Mouse (Mus musculus): Measurements from ENCODE around the gene Fam234a. TPM values are rescaled to one million over a fixed set of nuclear protein-coding genes. Genes with fewer than 3 reads are reported as not detected.

Gene Fam234a
- total and polyA plus RNA-seq, 3 experiments, result 3.6 to 13.3 (median 8.3) TPM

- peaks cover 0 to 9% of the 10 kb centered on the region in 2 experiments; a peak in 1 of 4 replicates for H3K4me1 ChIP-seq (ENCODE audit: control insufficient read depth in 1 of 2, insufficient read depth in 2 of 2)
Measured at GRCm38 (mm10) chr17:26232863-26233262, 11.2 kb downstream of the Fam234a start.

GRCm38 (mm10) chr17:26231156-26231555 lies 12.9 kb downstream of the Fam234a start:
- peaks cover 0 to 9% of the 10 kb centered on the region in 2 experiments; a peak in 1 of 4 replicates for H3K4me1 ChIP-seq (ENCODE audit: control insufficient read depth in 1 of 2, insufficient read depth in 2 of 2)
- no peak overlapping the region for H3K27ac ChIP-seq (ENCODE audit: insufficient read depth, low read depth)
- in situ Hi-C loops (cut with MboI; ENCODE audit: low pct_ligation_motif_present, low pct_unique_long_range_greater_than_20kb, low sequenced_read_pairs) (no loop called here), dilution Hi-C loops (cut with MboI; ENCODE audit: extremely low pct_ligation_motif_present, extremely low pct_unique_long_range_greater_than_20kb, low sequenced_read_pairs) (no loop called here)
- no peak overlapping the region for H3K4me2 ChIP-seq (ENCODE audit: insufficient read depth, low read depth, poor library complexity, severe bottlenecking)
- H3K79me2 ChIP-seq (replicated peaks; ENCODE audit: control insufficient read depth, extremely low read depth, insufficient read depth, poor library complexity, severe bottlenecking), result no peaks in the 10 kb centered on the region
- H3K27me3 ChIP-seq (replicated peaks), result no peaks in the 10 kb centered on the region
- peaks cover 2% of the 10 kb centered on the region for H3K9me3 ChIP-seq (replicated peaks; ENCODE audit: low read length)
- no peak overlapping the region for H3K9ac ChIP-seq (ENCODE audit: insufficient read depth, low read depth)
- TF ChIP-seq MAZ (IDR thresholded peaks at IDR 0.05; ENCODE audit: low read depth, low read length), result no peak
- H3K4me3 ChIP-seq (replicated peaks in 1 of 3; ENCODE audit: low read depth in 2 of 3, low read length in 2 of 3, poor library complexity in 1 of 3), result no peak overlapping the region
- no peak for DNase-seq (ENCODE audit: extremely low read depth)
- peaks cover 0 to 6% of the 10 kb centered on the region in 2 experiments for H3K36me3 ChIP-seq (replicated peaks in 1 of 2; ENCODE audit: control insufficient read depth in 1 of 2, insufficient read depth in 1 of 2, low read length in 1 of 2)

More at GRCm38 (mm10) chr17:26232863-26233262, 11.2 kb downstream of the Fam234a start:
- dilution Hi-C loops (cut with MboI; ENCODE audit: extremely low pct_ligation_motif_present, extremely low pct_unique_long_range_greater_than_20kb, low sequenced_read_pairs), result no loop called here
- no peaks in the 10 kb centered on the region for H3K79me2 ChIP-seq (replicated peaks; ENCODE audit: control insufficient read depth, extremely low read depth, insufficient read depth, poor library complexity, severe bottlenecking)
- H3K27ac ChIP-seq (ENCODE audit: insufficient read depth, low read depth), result no peak overlapping the region
- in situ Hi-C loops (cut with MboI; ENCODE audit: low pct_ligation_motif_present, low pct_unique_long_range_greater_than_20kb, low sequenced_read_pairs), result no loop called here
- no peak overlapping the region for H3K4me2 ChIP-seq (ENCODE audit: insufficient read depth, low read depth, poor library complexity, severe bottlenecking)
- TF ChIP-seq CTCF (conservative IDR thresholded peaks at IDR 0.05 in 1 of 2, IDR thresholded peaks at IDR 0.05 in 1 of 2; ENCODE audit: low read depth in 2 of 2, low read length in 2 of 2) (peak in 1 of 2 experiments; percentile 52; a peak in 2 of 4 replicates), RAD21 (IDR thresholded peaks at IDR 0.05; ENCODE audit: low read depth, low read length) (peak; percentile 39), ZC3H11A (IDR thresholded peaks at IDR 0.05; ENCODE audit: low read depth, low read length) (no peak), SMC3 (IDR thresholded peaks at IDR 0.05; ENCODE audit: low read depth, low read length) (no peak)
- peaks cover 2% of the 10 kb centered on the region for H3K9me3 ChIP-seq (replicated peaks; ENCODE audit: low read length)
- DNase-seq (ENCODE audit: extremely low read depth), result no peak
- no peak overlapping the region for H3K4me3 ChIP-seq (replicated peaks in 1 of 3; ENCODE audit: low read depth in 2 of 3, low read length in 2 of 3, poor library complexity in 1 of 3)
- peaks cover 0 to 6% of the 10 kb centered on the region in 2 experiments for H3K36me3 ChIP-seq (replicated peaks in 1 of 2; ENCODE audit: control insufficient read depth in 1 of 2, insufficient read depth in 1 of 2, low read length in 1 of 2)
- no peaks in the 10 kb centered on the region for H3K27me3 ChIP-seq (replicated peaks)
- no peak overlapping the region for H3K9ac ChIP-seq (ENCODE audit: insufficient read depth, low read depth)

GRCm38 (mm10) chr17:26229776-26230175 lies 14.3 kb downstream of the Fam234a start:
- Histone ChIP-seq H3K79me2 (replicated peaks; ENCODE audit: control insufficient read depth, extremely low read depth, insufficient read depth, poor library complexity, severe bottlenecking) (no peaks in the 10 kb centered on the region), H3K36me3 (replicated peaks in 1 of 2; ENCODE audit: control insufficient read depth in 1 of 2, insufficient read depth in 1 of 2, low read length in 1 of 2) (peaks cover 0 to 6% of the 10 kb centered on the region in 2 experiments), H3K27me3 (replicated peaks) (no peaks in the 10 kb centered on the region), H3K4me2 (ENCODE audit: insufficient read depth, low read depth, poor library complexity, severe bottlenecking) (no peak overlapping the region), H3K27ac (ENCODE audit: insufficient read depth, low read depth) (no peak overlapping the region), H3K4me3 (replicated peaks in 1 of 3; ENCODE audit: low read depth in 2 of 3, low read length in 2 of 3, poor library complexity in 1 of 3) (no peak overlapping the region), H3K9me3 (replicated peaks; ENCODE audit: low read length) (peaks cover 2% of the 10 kb centered on the region), H3K4me1 (ENCODE audit: control insufficient read depth in 1 of 2, insufficient read depth in 2 of 2) (peaks cover 0 to 9% of the 10 kb centered on the region in 2 experiments; a peak in 1 of 4 replicates), H3K9ac (ENCODE audit: insufficient read depth, low read depth) (no peak overlapping the region)
- dilution Hi-C loops (cut with MboI; ENCODE audit: extremely low pct_ligation_motif_present, extremely low pct_unique_long_range_greater_than_20kb, low sequenced_read_pairs) (no loop called here), in situ Hi-C loops (cut with MboI; ENCODE audit: low pct_ligation_motif_present, low pct_unique_long_range_greater_than_20kb, low sequenced_read_pairs) (no loop called here)
- DNase-seq (ENCODE audit: extremely low read depth), result no peak
- no peak for TF ChIP-seq HCFC1 (IDR thresholded peaks at IDR 0.05; ENCODE audit: low read depth, low read length)
- no peak for TF ChIP-seq CHD2 (IDR thresholded peaks at IDR 0.05; ENCODE audit: low read length)
- TF ChIP-seq MEF2A (IDR thresholded peaks at IDR 0.05; ENCODE audit: borderline replicate concordance, low read depth, low read length), result no peak
- TF ChIP-seq MAX (IDR thresholded peaks at IDR 0.05; ENCODE audit: low read length), result no peak
- TF ChIP-seq TBP (conservative IDR thresholded peaks at IDR 0.05; ENCODE audit: low read depth, low read length), result no peak
- TF ChIP-seq GABPA (IDR thresholded peaks at IDR 0.05; ENCODE audit: insufficient replicate concordance, low read depth, low read length), result no peak
- TF ChIP-seq ZNF384 (IDR thresholded peaks at IDR 0.05; ENCODE audit: low read depth, low read length), result no peak
- TF ChIP-seq UBTF (IDR thresholded peaks at IDR 0.05; ENCODE audit: low read depth, low read length), result no peak
- TF ChIP-seq SMC3 (IDR thresholded peaks at IDR 0.05; ENCODE audit: low read depth, low read length), result no peak
- no peak for TF ChIP-seq EP300 (IDR thresholded peaks at IDR 0.05; ENCODE audit: low read length)
- no peak for TF ChIP-seq NRF1 (IDR thresholded peaks at IDR 0.05; ENCODE audit: low read depth, low read length)
- TF ChIP-seq ETS1 (conservative IDR thresholded peaks at IDR 0.05; ENCODE audit: low read depth, low read length), result no peak
- no peak for TF ChIP-seq JUN (IDR thresholded peaks at IDR 0.05; ENCODE audit: insufficient read depth, low read depth, low read length)
- no peak for TF ChIP-seq POLR2AphosphoS2 (IDR thresholded peaks at IDR 0.05; ENCODE audit: low read depth, low read length)

Measured in CH12.LX (cell line).